In the genomic region with DNA sequence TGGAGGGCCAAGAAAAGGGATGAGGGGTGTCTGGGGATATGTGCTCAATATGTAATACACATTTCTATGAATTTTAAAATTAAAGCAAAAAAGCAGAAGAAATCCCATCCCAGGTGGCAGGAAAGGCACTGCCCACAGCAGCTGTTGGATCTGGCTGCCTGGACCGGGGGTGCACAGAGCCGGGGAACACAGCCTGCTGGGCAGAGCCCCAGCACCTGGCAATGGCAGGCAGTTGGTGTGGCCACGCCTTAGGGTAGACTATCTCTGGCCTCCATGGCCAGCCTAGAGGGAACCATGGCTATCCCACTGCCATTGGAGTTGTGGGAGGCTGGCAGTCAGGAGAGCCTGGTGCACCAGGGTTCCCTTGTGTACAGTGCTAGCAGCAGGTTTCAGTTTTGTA, we compare ENCODE assay signal across 19 mouse cellular contexts.
DNase-seq lines count a peak whose midpoint lies in the region; ATAC-seq and TF ChIP-seq lines count a peak whose summit lies in the region.
"Had no signal": no experiment of that assay in that cellular context is flagged by ENCODE, and none has a peak within 500 bp of the region (broad histone marks: within the 10 kb centered on the region; RNA-seq: fewer than 3 reads in every experiment).

No protein-coding gene starts in this region.

- no peaks in the 10 kb centered on the region for H3K27me3 ChIP-seq in heart, embryonic 16.5 days (ENCODE audit: control insufficient read depth, insufficient read depth, low read length)
- no peaks in the 10 kb centered on the region for H3K27me3 ChIP-seq in embryonic facial prominence, embryonic 10.5 days (replicated peaks; ENCODE audit: low read depth, poor library complexity, severe bottlenecking)
- H3K27me3 ChIP-seq: forebrain, embryonic 13.5 days; lung, embryonic 15.5 days; stomach, embryonic 15.5 days had no signal

- H3K36me3 ChIP-seq in heart, embryonic 16.5 days (ENCODE audit: control insufficient read depth, insufficient read depth) = no peaks in the 10 kb centered on the region
- H3K36me3 ChIP-seq in embryonic facial prominence, embryonic 10.5 days (replicated peaks) = no peaks in the 10 kb centered on the region
- H3K36me3 ChIP-seq: lung, embryonic 15.5 days; midbrain, embryonic 10.5 days; stomach, embryonic 15.5 days had no signal

- 0 out of 2 replicates have a peak, but pooled peaks have one; percentile 14 for ATAC-seq in heart, embryonic 16.5 days (replicated peaks; ENCODE audit: extremely low read depth, insufficient read depth, low FRiP score)
- peak; percentile 63 for ATAC-seq in megakaryocyte progenitor cell, adult 5-6 weeks (replicated peaks; ENCODE audit: poor library complexity)
- ATAC-seq: forebrain, embryonic 13.5 days; hindbrain, postnatal 0 days; intestine, postnatal 0 days; midbrain, embryonic 16.5 days had no signal

- no peak for TF ChIP-seq CTCF in bone marrow, adult 2 months (IDR thresholded peaks at IDR 0.05; ENCODE audit: control insufficient read depth, insufficient read depth, low read length)

- no peak overlapping the region for H3K4me2 ChIP-seq in heart, embryonic 16.5 days (ENCODE audit: low read depth, low read length)
- H3K4me2 ChIP-seq: forebrain, embryonic 13.5 days; lung, embryonic 15.5 days; stomach, embryonic 15.5 days had no signal

- WGBS in heart, embryonic 16.5 days = 87% methylated on average over 3 of the region's 3 CpGs
- WGBS in bone marrow, adult 2 months = 19% methylated on average over 3 of the region's 3 CpGs
- WGBS in embryonic facial prominence, embryonic 10.5 days = 97% methylated on average over 3 of the region's 3 CpGs

- H3K27ac ChIP-seq in heart, embryonic 16.5 days (ENCODE audit: low read length) = no peak overlapping the region
- peak overlapping the region; percentile 45 for H3K27ac ChIP-seq in bone marrow, adult 2 months (ENCODE audit: control insufficient read depth, insufficient read depth, low read depth, low read length, poor library complexity)
- no peak overlapping the region for H3K27ac ChIP-seq in embryonic facial prominence, embryonic 10.5 days (replicated peaks)
- H3K27ac ChIP-seq: forebrain, embryonic 13.5 days; hindbrain, postnatal 0 days; liver, embryonic 14.5 days; lung, embryonic 15.5 days; midbrain, embryonic 10.5 days; stomach, embryonic 15.5 days had no signal

- H3K9ac ChIP-seq in heart, embryonic 16.5 days (ENCODE audit: low read length) = no peak overlapping the region
- H3K9ac ChIP-seq: forebrain, embryonic 13.5 days; liver, embryonic 14.5 days; lung, embryonic 15.5 days; stomach, embryonic 15.5 days had no signal

- H3K4me1 ChIP-seq in heart, embryonic 16.5 days (ENCODE audit: control insufficient read depth, insufficient read depth, low read length) = peaks cover 14% of the 10 kb centered on the region
- H3K4me1 ChIP-seq in bone marrow, adult 2 months (ENCODE audit: control insufficient read depth, insufficient read depth, low read length) = peaks cover 4% of the 10 kb centered on the region; the same call in 1 of the 2 replicates
- H3K4me1 ChIP-seq in embryonic facial prominence, embryonic 10.5 days = 0 out of 2 replicates have a peak, but pooled peaks cover 4% of the 10 kb centered on the region
- H3K4me1 ChIP-seq: midbrain, embryonic 10.5 days had no signal

- no peak overlapping the region for H3K4me3 ChIP-seq in heart, embryonic 16.5 days (ENCODE audit: low read length)
- H3K4me3 ChIP-seq in bone marrow, adult 2 months (replicated peaks; ENCODE audit: control insufficient read depth, low read depth, low read length) = no peak overlapping the region
- no peak overlapping the region for H3K4me3 ChIP-seq in embryonic facial prominence, embryonic 10.5 days
- H3K4me3 ChIP-seq: forebrain, embryonic 13.5 days; lung, embryonic 15.5 days; midbrain, embryonic 10.5 days; stomach, embryonic 15.5 days had no signal

- TF ChIP-seq POLR2A in bone marrow, adult 2 months (IDR thresholded peaks at IDR 0.05; ENCODE audit: borderline replicate concordance, control insufficient read depth, low read depth, low read length) = no peak

- no peak for DNase-seq in heart, adult 18-20 months
- peak; percentile 6 to 14 for DNase-seq in gastrocnemius, adult 8-10 months (ENCODE audit: low spot score in 2 of 2)
- no peak for DNase-seq in kidney, postnatal 4 days
- DNase-seq in embryonic facial prominence, embryonic 10.5 days (ENCODE audit: low spot score) = no peak
- DNase-seq: adrenal gland, postnatal 10 days; cerebellum, adult 8-10 months; kidney, postnatal 36 days; lung, postnatal 4 days had no signal

- no peaks in the 10 kb centered on the region for H3K9me3 ChIP-seq in heart, embryonic 16.5 days (replicated peaks; ENCODE audit: control insufficient read depth, low read length)
- H3K9me3 ChIP-seq in embryonic facial prominence, embryonic 10.5 days = no peaks in the 10 kb centered on the region
- H3K9me3 ChIP-seq: forebrain, embryonic 13.5 days; lung, embryonic 15.5 days; midbrain, embryonic 10.5 days; stomach, embryonic 15.5 days had no signal

Comparison
In these comparisons a context has a peak if more than half of its experiments do, and no peak if none do; other contexts are left out.
1. DNase-seq: peak in gastrocnemius, adult 8-10 months (2 of 2); none in heart, adult 18-20 months (0 of 2), kidney, postnatal 4 days (0 of 2) and embryonic facial prominence, embryonic 10.5 days (single experiment).